Mouse (Mus musculus) CH12.LX (cell line): ENCODE measurements at regions not wholly inside any gene's neighbourhood (a gene's known extent, or its start where the extent isn't known, plus 50 kb on each side); places are given as distances from the start of the nearest gene placed in this dataset.

Experiments
- CHD2 ChIP-seq: IDR thresholded peaks from 2 replicates; pipeline ENCODE4 v1.6.1; 2011; ENCODE audit warnings: low read length, improper control_type of control experiment
- CTCF ChIP-seq, 2 experiments: IDR thresholded peaks in 1 of 2; conservative IDR thresholded peaks in 1 of 2; 2 replicates each; pipeline ENCODE4 v1.5.1; 2011 to 2012; ENCODE audit warnings: low read depth in 2 of 2, low read length in 2 of 2, improper control_type of control experiment in 1 of 2, inconsistent platforms in 1 of 2, mild to moderate bottlenecking in 1 of 2, moderate library complexity in 1 of 2
- ELF1 ChIP-seq: IDR thresholded peaks from 2 replicates; pipeline ENCODE4 v1.6.1; 2014; ENCODE audit warnings: low read depth, mild to moderate bottlenecking, inconsistent platforms, low read length, improper control_type of control experiment
- ETS1 ChIP-seq: conservative IDR thresholded peaks from 2 replicates; pipeline ENCODE4 v1.6.1; 2012; ENCODE audit warnings: low read depth, mild to moderate bottlenecking, inconsistent platforms, low read length, improper control_type of control experiment, moderate library complexity
- HCFC1 ChIP-seq: IDR thresholded peaks from 2 replicates; pipeline ENCODE4 v1.6.1; 2012; ENCODE audit warnings: low read depth, mild to moderate bottlenecking, inconsistent platforms, low read length, improper control_type of control experiment
- MAX ChIP-seq: IDR thresholded peaks from 2 replicates; pipeline ENCODE4 v1.6.1; 2011; ENCODE audit warnings: low read length, improper control_type of control experiment
- MAZ ChIP-seq: IDR thresholded peaks from 2 replicates; pipeline ENCODE4 v1.6.1; 2012; ENCODE audit warnings: low read depth, mild to moderate bottlenecking, inconsistent platforms, low read length, improper control_type of control experiment, moderate library complexity
- MXI1 ChIP-seq: IDR thresholded peaks from 2 replicates; pipeline ENCODE4 v1.6.1; 2011; ENCODE audit warnings: mild to moderate bottlenecking, low read depth, low read length, improper control_type of control experiment
- POLR2A ChIP-seq: IDR thresholded peaks from 2 replicates; pipeline ENCODE4 v1.6.1; 2011; ENCODE audit warnings: low read depth, mild to moderate bottlenecking, improper control_type of control experiment, low read length
- USF1 ChIP-seq: IDR thresholded peaks from 2 replicates; pipeline ENCODE4 v1.6.1; 2014; ENCODE audit warnings: low read depth, mild to moderate bottlenecking, inconsistent platforms, low read length, improper control_type of control experiment

GRCm38 (mm10) chr13:38287960-38288359, 56.9 kb upstream of the Bmp6 start:
- TF ChIP-seq POLR2A (no peak), MXI1 (no peak), CTCF (conservative IDR thresholded peaks at IDR 0.05 in 1 of 2, IDR thresholded peaks at IDR 0.05 in 1 of 2; ENCODE audit: low read depth in 2 of 2, low read length in 2 of 2) (no peak), MAX (no peak), USF1 (no peak), HCFC1 (no peak), MAZ (no peak), ELF1 (no peak), ETS1 (no peak), CHD2 (no peak)
